In genomic region chr10:95221914-95222313, GRCm38 (mm10) we compare ENCODE assay signal across 28 mouse cellular contexts.
DNase-seq lines count a peak whose midpoint lies in the region; ATAC-seq lines count a peak whose summit lies in the region.
"Had no signal": no experiment of that assay in that cellular context is flagged by ENCODE, and none has a peak within 500 bp of the region (broad histone marks: within the 10 kb centered on the region; RNA-seq: fewer than 3 reads in every experiment).

No protein-coding gene starts in this region.

- H3K27ac ChIP-seq in embryonic facial prominence, embryonic 14.5 days (replicated peaks; ENCODE audit: low read depth, low read length): no peak overlapping the region
- no peak overlapping the region for H3K27ac ChIP-seq in embryonic facial prominence, embryonic 10.5 days (replicated peaks)
- H3K27ac ChIP-seq in neural tube, embryonic 15.5 days (replicated peaks): no peak overlapping the region
- H3K27ac ChIP-seq: embryonic facial prominence, embryonic 13.5 days; forebrain, embryonic 13.5 days; hindbrain, embryonic 10.5 days; hindbrain, embryonic 15.5 days; kidney, embryonic 15.5 days; limb, embryonic 15.5 days; liver, embryonic 13.5 days; midbrain, embryonic 13.5 days had no signal

- no peaks in the 10 kb centered on the region for H3K36me3 ChIP-seq in embryonic facial prominence, embryonic 14.5 days (ENCODE audit: control insufficient read depth, insufficient read depth, low read length)
- no peaks in the 10 kb centered on the region for H3K36me3 ChIP-seq in embryonic facial prominence, embryonic 10.5 days (replicated peaks)
- H3K36me3 ChIP-seq in neural tube, embryonic 15.5 days: no peaks in the 10 kb centered on the region
- H3K36me3 ChIP-seq: embryonic facial prominence, embryonic 13.5 days; hindbrain, embryonic 10.5 days; hindbrain, embryonic 15.5 days; kidney, embryonic 15.5 days; limb, embryonic 15.5 days; liver, embryonic 13.5 days; midbrain, embryonic 13.5 days had no signal

- no peak for ATAC-seq in embryonic facial prominence, embryonic 14.5 days (ENCODE audit: low read depth)
- 0 out of 2 replicates have a peak, but pooled peaks have one; percentile 17 for ATAC-seq in neural tube, embryonic 15.5 days (ENCODE audit: low FRiP score)
- ATAC-seq: forebrain, embryonic 13.5 days; inflammation-experienced regulatory T-cells, adult 6 months; lung, postnatal 0 days; midbrain, embryonic 13.5 days had no signal

- peak; percentile 39 for DNase-seq in embryonic facial prominence, embryonic 14.5 days (ENCODE audit: low spot score)
- no peak for DNase-seq in embryonic facial prominence, embryonic 10.5 days (ENCODE audit: low spot score)
- DNase-seq in retina, adult 2 months (ENCODE audit: low read depth, low spot score): peak; percentile 69
- DNase-seq in retina, embryonic 14.5 days (ENCODE audit: low spot score): no peak
- DNase-seq in ovary, postnatal 36 days (ENCODE audit: low spot score): no peak
- no peak for DNase-seq in thymus, postnatal 14 days
- DNase-seq: adrenal gland, adult 2 months; cerebellum, adult 8-10 months; cerebellum, postnatal 25 days; gastrocnemius, postnatal 14 days; heart, postnatal 14 days; kidney, adult 18-20 months; liver, embryonic 13.5 days; lung, adult 18-20 months; lung, postnatal 4 days; right cerebral cortex, postnatal 4 days had no signal

- WGBS in embryonic facial prominence, embryonic 14.5 days: 60% methylated on average over 9 of the region's 9 CpGs
- 83% methylated on average over 9 of the region's 9 CpGs for whole genome bisulfite sequencing in embryonic facial prominence, embryonic 10.5 days
- WGBS in neural tube, embryonic 15.5 days: 60% methylated on average over 9 of the region's 9 CpGs

- no peaks in the 10 kb centered on the region for H3K27me3 ChIP-seq in embryonic facial prominence, embryonic 14.5 days (replicated peaks; ENCODE audit: control insufficient read depth, insufficient read depth, low read length)
- no peaks in the 10 kb centered on the region for H3K27me3 ChIP-seq in embryonic facial prominence, embryonic 10.5 days (replicated peaks; ENCODE audit: low read depth, poor library complexity, severe bottlenecking)
- no peaks in the 10 kb centered on the region for H3K27me3 ChIP-seq in neural tube, embryonic 15.5 days (replicated peaks)
- H3K27me3 ChIP-seq: embryonic facial prominence, embryonic 13.5 days; forebrain, embryonic 13.5 days; hindbrain, embryonic 15.5 days; kidney, embryonic 15.5 days; limb, embryonic 15.5 days; liver, embryonic 13.5 days; megakaryocyte, embryonic 14.5 days; midbrain, embryonic 13.5 days had no signal

- H3K4me3 ChIP-seq in embryonic facial prominence, embryonic 14.5 days (ENCODE audit: low read depth, low read length): no peak overlapping the region
- no peak overlapping the region for H3K4me3 ChIP-seq in embryonic facial prominence, embryonic 10.5 days
- no peak overlapping the region for H3K4me3 ChIP-seq in neural tube, embryonic 15.5 days (replicated peaks)
- H3K4me3 ChIP-seq: embryonic facial prominence, embryonic 13.5 days; erythroblast, embryonic 14.5 days; forebrain, embryonic 13.5 days; hindbrain, embryonic 10.5 days; hindbrain, embryonic 15.5 days; kidney, embryonic 15.5 days; limb, embryonic 15.5 days; liver, embryonic 13.5 days; midbrain, embryonic 13.5 days had no signal

- H3K4me2 ChIP-seq in embryonic facial prominence, embryonic 14.5 days (ENCODE audit: low read depth, low read length): no peak overlapping the region
- H3K4me2 ChIP-seq in neural tube, embryonic 15.5 days: no peak overlapping the region
- H3K4me2 ChIP-seq: embryonic facial prominence, embryonic 13.5 days; forebrain, embryonic 13.5 days; hindbrain, embryonic 15.5 days; kidney, embryonic 15.5 days; limb, embryonic 15.5 days; liver, embryonic 13.5 days; midbrain, embryonic 13.5 days had no signal

- peaks cover 13% of the 10 kb centered on the region for H3K4me1 ChIP-seq in embryonic facial prominence, embryonic 14.5 days (ENCODE audit: control insufficient read depth, insufficient read depth, low read length)
- H3K4me1 ChIP-seq in embryonic facial prominence, embryonic 10.5 days: peaks cover 36% of the 10 kb centered on the region
- H3K4me1 ChIP-seq in neural tube, embryonic 15.5 days: 0 out of 2 replicates have a peak, but pooled peaks cover 4% of the 10 kb centered on the region
- H3K4me1 ChIP-seq: hindbrain, embryonic 15.5 days; liver, embryonic 13.5 days had no signal

- no peaks in the 10 kb centered on the region for H3K9me3 ChIP-seq in embryonic facial prominence, embryonic 14.5 days (ENCODE audit: control insufficient read depth, low read length)
- no peaks in the 10 kb centered on the region for H3K9me3 ChIP-seq in embryonic facial prominence, embryonic 10.5 days
- H3K9me3 ChIP-seq in neural tube, embryonic 15.5 days (replicated peaks): no peaks in the 10 kb centered on the region
- H3K9me3 ChIP-seq: embryonic facial prominence, embryonic 13.5 days; forebrain, embryonic 13.5 days; hindbrain, embryonic 10.5 days; hindbrain, embryonic 15.5 days; kidney, embryonic 15.5 days; limb, embryonic 15.5 days; liver, embryonic 13.5 days; megakaryocyte, embryonic 14.5 days; midbrain, embryonic 13.5 days had no signal

- no peak overlapping the region for H3K9ac ChIP-seq in embryonic facial prominence, embryonic 14.5 days (ENCODE audit: low read depth, low read length)
- no peak overlapping the region for H3K9ac ChIP-seq in neural tube, embryonic 15.5 days (replicated peaks)
- H3K9ac ChIP-seq: embryonic facial prominence, embryonic 13.5 days; forebrain, embryonic 13.5 days; hindbrain, embryonic 15.5 days; kidney, embryonic 15.5 days; limb, embryonic 15.5 days; liver, embryonic 13.5 days; midbrain, embryonic 13.5 days had no signal

Comparison
In these comparisons a context has a peak if more than half of its experiments do, and no peak if none do; other contexts are left out.
1. DNase-seq: peak in embryonic facial prominence, embryonic 14.5 days (single experiment) and retina, adult 2 months (single experiment); none in embryonic facial prominence, embryonic 10.5 days (single experiment), retina, embryonic 14.5 days (single experiment), ovary, postnatal 36 days (single experiment) and thymus, postnatal 14 days (single experiment).